Mouse (Mus musculus) neural tube, embryonic 13.5 days (tissue): ENCODE results near the gene Nupl2. TPM values are rescaled to one million over a fixed set of nuclear protein-coding genes. Genes with fewer than 3 reads are reported as not detected.

Source experiments
- ATAC-seq: fragments of 200-750 bp; cut with Nextera tagmentation; 2 replicates; pipeline ENCODE4 v1.8.0; 2017; ENCODE audit warnings: low read depth, mild to moderate bottlenecking, moderate TSS enrichment, moderate library complexity
- H3K27ac ChIP-seq: fragments of 300-500 bp; sonication (generic); replicated peaks from 2 replicates; pipeline ENCODE4 v1.5.1; 2015; ENCODE audit warnings: moderate library complexity, mild to moderate bottlenecking, inconsistent platforms
- H3K27me3 ChIP-seq: fragments of 300-500 bp; sonication (generic); 2 replicates; pipeline ENCODE4 v1.6.1; 2015; ENCODE audit warnings: mild to moderate bottlenecking, inconsistent platforms
- H3K36me3 ChIP-seq: fragments of 300-500 bp; sonication (generic); 2 replicates; pipeline ENCODE4 v1.6.1; 2015; ENCODE audit warnings: mild to moderate bottlenecking, inconsistent platforms
- H3K4me1 ChIP-seq: fragments of 300-500 bp; sonication (generic); replicated peaks from 2 replicates; pipeline ENCODE4 v1.6.1; 2015; ENCODE audit warnings: inconsistent platforms
- H3K4me2 ChIP-seq: fragments of 300-500 bp; sonication (generic); 2 replicates; pipeline ENCODE4 v1.6.1; 2015; ENCODE audit warnings: inconsistent platforms, mild to moderate bottlenecking, moderate library complexity
- H3K4me3 ChIP-seq: fragments of 300-500 bp; sonication (generic); 2 replicates; pipeline ENCODE4 v1.5.1; 2015; ENCODE audit warnings: mild to moderate bottlenecking, inconsistent platforms
- H3K9ac ChIP-seq: fragments of 300-500 bp; sonication (generic); 2 replicates; pipeline ENCODE4 v1.6.1; 2015; ENCODE audit warnings: moderate library complexity, mild to moderate bottlenecking, inconsistent platforms
- H3K9me3 ChIP-seq: fragments of 300-500 bp; sonication (generic); 2 replicates; pipeline ENCODE4 v1.6.1; 2016; ENCODE audit warnings: inconsistent platforms
- WGBS: fragments of 180-500 bp; shearing (Covaris S2); methylation state at CpG from one replicate; pipeline ENCODE4 v1.1.7; 2015; 5-methylcytosine and 5-hydroxymethylcytosine counted together
- polyA plus RNA-seq: library from polyadenylated mRNA; unstranded; fragments of >200 nt; fragmentation: Nextera tagmentation; extraction: Ambion mirVana; gene quantifications from 2 replicates; pipeline ENCODE4 v1.2.1, GENCODE M21; 2015

Nupl2 gene
- polyA plus RNA-seq, 1 experiment from 2014 or later = 16.6 TPM

GRCm38 (mm10) chr5:24181514-24182295 is 16.9 kb downstream of the Nupl2 start:
- Histone ChIP-seq H3K27me3 (no peaks in the 10 kb centered on the region), H3K27ac (no peak overlapping the region), H3K9me3 (peaks cover 5% of the 10 kb centered on the region; the same call in 1 of the 2 replicates), H3K4me1 (no peaks in the 10 kb centered on the region), H3K4me3 (no peak overlapping the region), H3K4me2 (no peak overlapping the region), H3K9ac (no peak overlapping the region), H3K36me3 (peaks cover 76% of the 10 kb centered on the region)
- WGBS = 97% methylated on average over 16 of the region's 16 CpGs
- ATAC-seq = no peak

GRCm38 (mm10) chr5:24182296-24182734 is 17.6 kb downstream of the Nupl2 start:
- no peak for ATAC-seq
- peaks cover 7% of the 10 kb centered on the region; the same call in 1 of the 2 replicates for H3K9me3 ChIP-seq
- H3K36me3 ChIP-seq = peaks cover 82% of the 10 kb centered on the region
- no peaks in the 10 kb centered on the region for H3K27me3 ChIP-seq
- whole genome bisulfite sequencing = 96% methylated on average over 9 of the region's 9 CpGs
- H3K27ac ChIP-seq = no peak overlapping the region
- no peak overlapping the region for H3K4me2 ChIP-seq
- no peak overlapping the region for H3K4me3 ChIP-seq
- no peaks in the 10 kb centered on the region for H3K4me1 ChIP-seq
- H3K9ac ChIP-seq = no peak overlapping the region

DNA sequence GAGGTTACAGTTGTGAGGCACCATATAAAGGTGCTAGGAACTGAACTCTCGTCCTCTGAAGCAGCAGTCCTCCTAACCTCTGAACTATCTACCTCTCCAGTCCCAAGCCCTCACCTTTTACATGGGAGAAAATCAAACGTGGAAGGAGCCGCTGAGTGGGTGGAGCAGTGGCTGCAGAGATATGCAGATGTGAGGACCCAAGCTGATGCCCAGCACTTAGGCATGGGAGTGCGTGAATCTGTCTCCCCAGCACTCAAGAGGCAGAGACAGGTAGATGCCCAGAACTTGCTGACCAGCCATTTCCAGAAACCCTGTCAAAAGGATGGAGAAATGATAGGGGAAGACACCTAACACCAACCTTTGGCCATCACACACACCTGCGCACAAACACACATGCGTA is 18.3 kb downstream of the Nupl2 start:
- Histone ChIP-seq H3K27ac (no peak overlapping the region), H3K4me3 (no peak overlapping the region), H3K4me1 (no peaks in the 10 kb centered on the region), H3K4me2 (no peak overlapping the region), H3K36me3 (peaks cover 76% of the 10 kb centered on the region), H3K9me3 (peaks cover 7% of the 10 kb centered on the region; the same call in 1 of the 2 replicates), H3K9ac (no peak overlapping the region), H3K27me3 (no peaks in the 10 kb centered on the region)
- 96% methylated on average over 6 of the region's 6 CpGs for WGBS
- no peak for ATAC-seq

- Histone ChIP-seq H3K27me3 (no peaks in the 10 kb centered on the region), H3K4me2 (no peak overlapping the region), H3K4me3 (no peak overlapping the region), H3K9ac (no peak overlapping the region), H3K27ac (no peak overlapping the region), H3K4me1 (no peaks in the 10 kb centered on the region), H3K9me3 (peaks cover 7% of the 10 kb centered on the region; the same call in 1 of the 2 replicates), H3K36me3 (peaks cover 69% of the 10 kb centered on the region)
- ATAC-seq = no peak
- 95% methylated on average over 5 of the region's 5 CpGs for WGBS
These were observed 19.2 kb downstream of the Nupl2 start for GRCm38 (mm10) chr5:24184011-24184410.

GRCm38 (mm10) chr5:24188476-24188875 is 23.7 kb downstream of the Nupl2 start:
- Histone ChIP-seq H3K27me3 (no peaks in the 10 kb centered on the region), H3K4me3 (no peak overlapping the region), H3K4me1 (no peaks in the 10 kb centered on the region), H3K4me2 (no peak overlapping the region), H3K27ac (no peak overlapping the region), H3K9me3 (peaks cover 7% of the 10 kb centered on the region; the same call in 1 of the 2 replicates), H3K9ac (no peak overlapping the region), H3K36me3 (peaks cover 39% of the 10 kb centered on the region)
- ATAC-seq = no peak
- 75% methylated on average over 4 of the region's 4 CpGs for WGBS

DNA sequence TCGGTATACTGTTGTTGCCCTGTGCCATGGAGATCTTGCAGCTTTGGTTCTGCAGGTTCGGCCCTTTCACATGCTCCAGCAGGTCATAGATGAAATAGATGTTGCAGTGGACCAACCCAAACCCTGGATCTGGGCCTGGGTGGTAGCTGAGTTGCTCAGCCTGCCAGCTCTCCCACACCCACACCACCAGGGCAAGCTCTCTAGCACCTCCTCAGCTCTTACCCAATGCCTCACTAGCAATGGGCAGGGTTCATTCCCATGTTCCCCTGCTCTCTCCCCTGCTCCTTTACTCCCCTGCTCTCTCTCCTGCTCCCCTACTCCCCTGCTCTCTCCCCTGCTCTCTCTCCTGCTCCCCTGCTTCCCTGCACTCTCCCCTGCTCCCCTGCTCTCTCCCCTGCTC is 27.1 kb downstream of the Nupl2 start:
- Histone ChIP-seq H3K9me3 (0 out of 2 replicates have a peak, but pooled peaks cover under 1% of the 10 kb centered on the region), H3K4me2 (no peak overlapping the region), H3K27ac (no peak overlapping the region), H3K9ac (no peak overlapping the region), H3K4me1 (no peaks in the 10 kb centered on the region), H3K36me3 (peaks cover 7% of the 10 kb centered on the region), H3K27me3 (no peaks in the 10 kb centered on the region), H3K4me3 (no peak overlapping the region)
- 89% methylated on average over 2 of the region's 2 CpGs for WGBS
- ATAC-seq = no peak

DNA sequence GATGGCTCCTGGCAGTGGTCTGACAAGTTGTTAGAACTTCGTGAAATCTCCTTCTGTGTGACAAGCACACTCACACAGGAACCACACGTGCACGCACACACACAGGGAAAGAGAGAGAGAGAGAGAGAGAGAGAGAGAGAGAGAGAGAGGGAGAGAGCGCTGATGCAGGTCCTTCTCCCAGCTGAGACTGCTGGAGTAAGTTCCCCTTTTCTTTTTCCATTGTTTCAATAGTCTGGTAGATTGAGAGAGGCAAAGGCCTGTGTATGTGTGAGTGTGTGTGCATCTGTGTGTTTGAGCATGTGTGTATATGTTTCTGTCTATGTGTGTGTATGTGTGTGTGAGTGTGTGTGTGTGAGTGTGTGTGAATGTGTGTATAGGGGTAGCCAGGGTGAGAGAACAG is 36.2 kb downstream of the Nupl2 start:
- 82% methylated on average over 4 of the region's 4 CpGs for whole genome bisulfite sequencing
- H3K4me3 ChIP-seq = no peak overlapping the region
- H3K36me3 ChIP-seq = no peaks in the 10 kb centered on the region
- no peak for ATAC-seq
- no peaks in the 10 kb centered on the region for H3K27me3 ChIP-seq
- H3K9me3 ChIP-seq = no peaks in the 10 kb centered on the region
- no peak overlapping the region for H3K27ac ChIP-seq
- no peak overlapping the region for H3K4me2 ChIP-seq
- H3K4me1 ChIP-seq = no peaks in the 10 kb centered on the region
- H3K9ac ChIP-seq = no peak overlapping the region

GRCm38 (mm10) chr5:24202492-24202891 is 37.7 kb downstream of the Nupl2 start:
- no peak for ATAC-seq
- H3K9ac ChIP-seq = no peak overlapping the region
- no peak overlapping the region for H3K4me2 ChIP-seq
- no peak overlapping the region for H3K27ac ChIP-seq
- no peaks in the 10 kb centered on the region for H3K27me3 ChIP-seq
- 76% methylated on average over 5 of the region's 5 CpGs for WGBS
- no peaks in the 10 kb centered on the region for H3K36me3 ChIP-seq
- no peaks in the 10 kb centered on the region for H3K9me3 ChIP-seq
- H3K4me1 ChIP-seq = no peaks in the 10 kb centered on the region
- H3K4me3 ChIP-seq = no peak overlapping the region

DNA sequence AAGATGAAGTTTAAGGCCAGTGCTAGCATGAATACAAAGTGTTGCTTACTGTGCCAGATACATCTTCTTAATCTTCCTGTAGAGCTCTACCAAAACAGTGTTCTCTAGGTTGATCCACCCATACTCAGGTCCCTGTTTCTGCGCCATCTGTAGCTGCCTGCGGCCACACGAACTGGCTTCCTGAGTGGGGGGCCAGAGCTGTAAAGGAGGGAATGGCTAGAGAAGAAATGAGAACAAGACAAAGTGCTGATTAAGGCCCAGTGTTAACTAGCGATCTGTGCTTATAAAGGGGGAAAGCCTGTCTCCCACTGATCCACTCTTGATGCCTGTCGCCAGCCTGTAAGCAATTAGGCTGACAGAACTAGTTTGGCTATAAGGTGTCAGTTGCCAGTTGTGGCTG is 38.5 kb downstream of the Nupl2 start:
- no peaks in the 10 kb centered on the region for H3K4me1 ChIP-seq
- no peaks in the 10 kb centered on the region for H3K36me3 ChIP-seq
- H3K9me3 ChIP-seq = no peaks in the 10 kb centered on the region
- no peak overlapping the region for H3K4me3 ChIP-seq
- no peaks in the 10 kb centered on the region for H3K27me3 ChIP-seq
- H3K27ac ChIP-seq = no peak overlapping the region
- H3K4me2 ChIP-seq = no peak overlapping the region
- no peak overlapping the region for H3K9ac ChIP-seq
- 88% methylated on average over 5 of the region's 5 CpGs for WGBS
- ATAC-seq = no peak

DNA sequence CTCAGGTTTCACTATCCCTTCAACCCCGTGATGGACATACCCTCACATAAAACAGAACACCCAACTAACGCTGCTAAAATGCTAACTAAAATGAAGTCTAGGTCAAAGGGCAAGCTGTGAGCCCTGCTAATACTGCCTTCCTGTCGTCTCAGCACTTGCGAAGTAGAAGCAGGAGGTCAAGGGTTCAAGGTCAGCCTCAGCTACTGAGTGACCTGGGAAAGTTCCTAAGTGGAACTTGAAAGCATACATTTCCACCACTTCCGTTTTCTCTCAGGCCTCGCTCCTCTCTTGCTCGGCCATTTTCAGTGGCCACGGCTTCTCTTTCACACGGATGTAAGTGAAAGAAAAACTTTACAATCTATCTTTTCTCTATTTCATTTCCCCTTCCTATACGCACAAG is 43.2 kb downstream of the Nupl2 start:
- Histone ChIP-seq H3K9ac (no peak overlapping the region), H3K4me1 (no peaks in the 10 kb centered on the region), H3K36me3 (no peaks in the 10 kb centered on the region), H3K9me3 (no peaks in the 10 kb centered on the region), H3K4me2 (no peak overlapping the region), H3K4me3 (no peak overlapping the region), H3K27me3 (no peaks in the 10 kb centered on the region), H3K27ac (no peak overlapping the region)
- WGBS = 76% methylated on average over 10 of the region's 10 CpGs
- ATAC-seq = no peak

GRCm38 (mm10) chr5:24208505-24208904 is 43.7 kb downstream of the Nupl2 start:
- ATAC-seq = no peak
- Histone ChIP-seq H3K36me3 (no peaks in the 10 kb centered on the region), H3K4me2 (no peak overlapping the region), H3K4me1 (no peaks in the 10 kb centered on the region), H3K27me3 (no peaks in the 10 kb centered on the region), H3K27ac (no peak overlapping the region), H3K9me3 (no peaks in the 10 kb centered on the region), H3K9ac (no peak overlapping the region), H3K4me3 (no peak overlapping the region)
- WGBS = 88% methylated on average over 5 of the region's 5 CpGs

- ATAC-seq = no peak
These were observed 49.2 kb downstream of the Nupl2 start for GRCm38 (mm10) chr5:24213861-24214546.

More at GRCm38 (mm10) chr5:24213861-24214546, 49.2 kb downstream of the Nupl2 start:
- Histone ChIP-seq H3K4me2 (no peak overlapping the region), H3K9me3 (no peaks in the 10 kb centered on the region), H3K36me3 (no peaks in the 10 kb centered on the region), H3K9ac (no peak overlapping the region), H3K27ac (no peak overlapping the region), H3K4me1 (no peaks in the 10 kb centered on the region), H3K4me3 (no peak overlapping the region), H3K27me3 (peaks cover 11% of the 10 kb centered on the region)
- whole genome bisulfite sequencing = 70% methylated on average over 3 of the region's 3 CpGs
